Mouse (Mus musculus) hematopoietic stem cell, adult 5-6 weeks (primary cell): ENCODE results near the gene Rapgef1. TPM values are rescaled to one million over a fixed set of nuclear protein-coding genes. Genes with fewer than 3 reads are reported as not detected.

Source experiments
- ATAC-seq, 2 experiments: fragments of 125-278 bp in 1 of 2; replicated peaks in 1 of 2; 2 replicates each; pipeline ENCODE4 v1.8.0; 2016 to 2017; ENCODE audit warnings: inconsistent platforms in 2 of 2, mild to moderate bottlenecking in 2 of 2, moderate number of reproducible peaks in 2 of 2, low read depth in 1 of 2, moderate TSS enrichment in 1 of 2; ENCODE audit not compliant: low FRiP score in 2 of 2, poor library complexity in 2 of 2, severe bottlenecking in 2 of 2, insufficient read depth in 1 of 2, low TSS enrichment in 1 of 2
- total RNA-seq: library from RNA; stranded (forward); fragments of 172-1452, 232-1000 nt; gene quantifications from 2 replicates; pipeline ENCODE4 v1.2.3, GENCODE M21; 2017

Rapgef1 gene
- total RNA-seq, 1 experiment from 2014 or later, result 32.4 TPM

DNA sequence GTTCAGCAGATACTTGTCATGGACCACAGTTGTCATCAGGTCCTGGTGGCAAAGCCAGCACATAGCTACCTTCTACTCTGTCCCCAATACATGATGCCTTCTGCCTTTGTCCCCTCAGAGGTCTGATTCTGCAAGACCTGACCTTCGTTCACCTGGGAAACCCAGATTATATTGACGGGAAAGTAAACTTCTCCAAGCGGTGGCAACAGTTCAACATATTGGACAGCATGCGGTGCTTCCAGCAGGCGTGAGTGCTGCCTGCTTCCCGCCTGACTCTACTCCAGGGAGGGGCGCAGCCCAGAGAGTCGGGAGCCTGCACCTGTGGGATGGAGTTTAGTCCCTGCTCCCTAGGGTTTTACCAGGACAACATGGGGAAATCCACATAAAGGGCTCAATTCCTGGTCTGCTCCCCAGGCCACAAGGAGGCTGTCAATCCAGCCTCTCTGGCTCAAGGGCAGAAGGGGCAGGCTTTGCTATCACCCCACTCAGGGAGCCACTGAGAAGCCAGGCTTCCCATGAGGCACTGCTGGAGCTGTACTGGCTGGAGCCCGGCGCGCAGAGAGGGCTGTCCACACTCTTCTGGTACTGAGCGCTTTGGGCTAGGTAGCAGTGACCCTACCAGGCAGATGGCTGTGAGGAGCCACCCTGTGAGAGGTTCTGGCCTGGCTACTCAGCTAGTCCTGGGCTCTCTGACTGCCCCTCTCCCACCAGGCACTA, 117.8 kb downstream of the Rapgef1 start:
- ATAC-seq, result no peak

DNA sequence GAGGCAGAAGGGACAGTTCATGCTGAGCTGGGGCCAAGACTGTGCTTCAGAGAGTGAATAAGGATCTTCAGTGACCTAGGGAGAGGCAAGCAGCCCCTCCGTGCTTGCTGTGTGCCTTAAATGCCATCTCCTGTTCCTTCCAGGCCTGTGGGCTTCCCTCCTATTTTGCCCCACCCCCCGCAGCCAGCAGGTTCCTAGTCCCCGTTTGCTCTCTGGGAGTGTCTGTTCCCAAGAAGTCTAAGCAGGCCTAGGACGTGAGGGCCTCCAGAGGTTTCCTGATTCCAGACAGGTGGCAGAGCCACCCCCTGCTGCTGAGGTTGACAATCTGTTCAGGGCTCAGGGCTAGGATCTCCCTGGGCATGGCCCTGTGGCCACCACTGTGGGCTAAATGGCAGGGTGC, 119.3 kb downstream of the Rapgef1 start:
- no peak for ATAC-seq

DNA sequence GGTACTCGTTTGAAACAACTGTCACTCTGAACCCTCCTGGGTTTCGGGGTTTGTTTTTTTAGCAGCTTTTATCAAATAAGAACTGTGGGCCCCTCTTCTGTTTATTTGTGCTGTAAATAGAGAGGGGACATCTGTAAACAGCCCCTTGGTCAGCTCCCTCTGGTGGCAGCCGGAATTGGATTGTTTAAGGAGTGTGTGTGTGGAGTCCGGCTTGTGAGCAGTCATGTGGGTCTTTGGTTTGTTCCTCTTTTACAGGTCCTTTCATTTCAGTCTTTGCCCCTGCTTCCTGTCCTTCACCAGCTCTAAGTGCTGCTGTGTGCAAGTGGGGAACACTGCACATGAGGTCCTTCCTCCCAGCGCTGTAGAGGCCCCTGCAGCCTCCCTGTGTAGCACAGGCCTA, 119.8 kb downstream of the Rapgef1 start:
- peak; percentile 79 to 91 for ATAC-seq

DNA sequence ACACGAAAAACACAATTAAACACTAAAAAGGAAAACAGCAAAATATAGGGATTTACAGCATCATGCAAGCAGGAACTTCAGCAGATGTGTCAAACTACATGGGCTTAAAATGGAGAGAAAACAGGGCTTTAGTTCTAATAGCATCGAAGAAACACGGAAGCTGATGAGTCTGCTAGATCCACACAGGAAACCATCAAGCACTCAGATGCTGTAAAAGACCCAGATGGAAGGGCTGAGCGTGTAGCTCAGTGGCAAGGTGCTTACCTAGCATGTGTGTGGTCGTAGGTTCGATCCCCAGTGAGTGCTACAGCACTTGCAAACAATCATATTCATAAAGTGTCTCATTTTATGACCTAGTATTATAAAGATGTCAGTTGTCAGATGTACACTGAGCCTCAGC, 121.7 kb downstream of the Rapgef1 start:
- no peak for ATAC-seq

DNA sequence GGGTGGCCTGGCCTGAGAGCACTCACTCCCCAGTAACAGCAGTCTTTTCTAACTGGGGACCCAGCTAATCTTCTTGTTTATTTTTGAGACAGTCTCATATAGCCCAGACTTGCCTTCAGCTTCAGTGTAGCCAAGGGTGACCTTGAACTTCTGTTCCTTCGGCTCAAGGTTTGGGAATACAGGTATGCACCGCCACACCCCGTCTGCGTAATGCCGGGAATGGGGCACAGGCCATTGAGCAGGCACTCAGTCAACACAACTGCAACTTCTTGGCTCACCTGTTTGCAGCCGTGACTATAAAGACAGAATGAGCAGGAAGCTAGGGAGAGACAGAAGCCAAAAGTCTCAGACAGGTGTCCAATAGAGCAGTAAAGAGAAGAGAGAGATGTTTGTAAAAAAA, 124.7 kb downstream of the Rapgef1 start:
- ATAC-seq, result no peak

DNA sequence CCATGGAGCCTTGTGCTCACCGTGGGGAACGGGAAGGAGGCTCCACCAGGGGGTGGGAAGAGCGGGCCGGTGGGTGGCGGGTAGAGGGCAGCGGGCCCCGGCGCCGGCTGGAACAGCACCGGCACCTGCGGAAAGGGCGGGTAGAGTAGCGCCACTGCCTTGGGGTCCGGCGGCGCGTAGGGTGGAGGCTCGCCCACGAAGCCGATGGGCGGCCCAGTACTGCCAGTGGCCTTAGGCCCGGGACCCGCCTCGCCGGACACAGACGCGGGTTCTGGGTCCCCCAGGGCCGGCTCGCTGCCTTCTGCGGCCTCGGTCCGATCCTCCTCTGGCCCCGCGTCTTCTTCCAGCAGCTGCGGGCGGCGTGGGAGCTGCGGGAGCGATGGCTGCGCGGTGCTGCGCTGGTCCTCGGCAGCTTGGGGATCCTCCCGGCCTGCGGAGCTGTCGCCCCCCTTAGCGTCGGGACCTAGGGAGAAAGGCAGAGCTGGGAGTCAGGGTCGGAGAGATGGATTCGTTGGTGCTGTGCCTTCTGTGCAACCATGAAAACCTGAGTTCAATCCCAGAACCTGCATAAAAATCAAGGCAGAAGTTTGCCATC, 127.8 kb downstream of the Rapgef1 start:
- ATAC-seq, result no peak

DNA sequence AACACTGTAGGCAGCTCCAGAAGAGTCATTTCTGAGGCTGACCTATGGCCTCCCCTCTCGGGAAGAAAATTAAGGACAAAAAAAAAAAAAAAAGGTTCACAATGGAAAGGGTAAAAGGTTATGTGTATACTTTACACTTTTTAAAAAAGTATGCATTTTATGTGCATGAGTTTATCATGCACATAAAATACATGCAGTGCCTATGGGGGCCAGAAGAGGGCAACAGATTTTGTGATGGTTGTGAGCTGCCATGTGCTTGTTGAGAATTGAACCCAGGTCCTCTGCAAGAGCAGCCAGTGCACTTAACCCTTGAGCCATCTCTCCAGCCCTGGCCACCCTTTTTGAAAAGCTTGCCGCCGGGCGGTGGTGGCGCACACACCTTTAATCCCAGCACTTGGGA, 128.3 kb downstream of the Rapgef1 start:
- no peak for ATAC-seq

DNA sequence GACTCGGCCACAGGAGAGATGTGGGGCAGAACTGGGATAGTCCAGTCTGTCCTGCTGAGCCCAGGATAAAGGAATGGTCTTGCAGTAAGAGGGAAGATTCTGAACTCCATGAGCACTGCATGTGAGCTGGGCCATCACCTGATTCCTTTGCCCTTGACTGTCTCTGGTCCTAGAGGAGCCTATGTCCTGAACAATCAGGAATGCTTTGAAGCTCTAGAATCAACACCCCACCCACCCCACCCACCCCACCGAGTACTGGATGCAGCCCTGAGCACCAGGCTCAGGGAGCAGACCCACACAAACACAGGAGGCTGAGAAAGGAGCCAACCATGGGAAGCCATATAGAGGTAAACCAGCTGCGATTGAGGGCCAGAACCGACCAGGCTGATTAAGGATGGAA, 129.0 kb downstream of the Rapgef1 start:
- no peak for ATAC-seq

DNA sequence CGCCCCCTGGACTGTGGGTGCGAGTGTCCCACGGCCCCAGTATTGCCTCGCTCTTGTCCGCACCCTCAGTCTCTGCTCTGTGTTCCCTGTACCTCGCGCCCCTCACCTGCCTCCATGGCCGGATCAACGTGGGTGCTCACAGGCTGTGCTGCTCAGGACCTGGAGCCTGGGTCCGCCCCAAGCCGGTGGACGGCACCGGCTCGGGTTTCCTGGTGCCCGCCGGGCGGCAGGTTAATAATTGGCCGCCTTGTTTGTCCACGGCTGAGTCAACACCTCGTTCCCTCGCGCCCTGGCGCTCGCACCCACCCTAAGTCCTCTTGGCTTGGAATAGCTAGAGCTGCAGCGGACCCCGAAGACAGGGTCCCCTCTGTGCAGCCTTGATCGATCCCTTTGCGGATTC, 132.0 kb downstream of the Rapgef1 start, which contains the start of gene Gm13420:
Gm13420 (minus strand) TSS at position 189 of the 400 bp plus-strand sequence.
- 0 out of 4 replicates have a peak, but pooled peaks of 1 of the 2 experiments have one; percentile 17 for ATAC-seq

DNA sequence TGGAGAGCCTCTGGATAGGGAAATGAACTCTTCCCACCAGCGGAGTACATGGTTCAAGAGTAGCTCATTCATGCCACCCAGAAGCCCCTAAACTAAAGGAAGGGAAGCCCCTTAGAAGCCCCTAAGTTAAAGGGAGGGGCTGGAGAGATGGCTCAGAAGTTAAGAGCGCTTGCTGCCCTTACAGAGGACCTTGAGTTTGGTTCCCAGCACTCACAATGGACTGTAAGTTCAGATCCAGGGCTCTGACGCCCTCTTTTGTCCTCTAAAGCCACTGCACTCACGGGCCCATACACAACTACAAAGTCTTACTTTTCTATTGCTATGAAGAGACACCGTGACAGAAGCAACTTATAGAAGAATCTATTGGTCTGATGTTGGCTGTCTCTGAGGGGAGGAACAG, 132.9 kb downstream of the Rapgef1 start:
- ATAC-seq, result no peak

DNA sequence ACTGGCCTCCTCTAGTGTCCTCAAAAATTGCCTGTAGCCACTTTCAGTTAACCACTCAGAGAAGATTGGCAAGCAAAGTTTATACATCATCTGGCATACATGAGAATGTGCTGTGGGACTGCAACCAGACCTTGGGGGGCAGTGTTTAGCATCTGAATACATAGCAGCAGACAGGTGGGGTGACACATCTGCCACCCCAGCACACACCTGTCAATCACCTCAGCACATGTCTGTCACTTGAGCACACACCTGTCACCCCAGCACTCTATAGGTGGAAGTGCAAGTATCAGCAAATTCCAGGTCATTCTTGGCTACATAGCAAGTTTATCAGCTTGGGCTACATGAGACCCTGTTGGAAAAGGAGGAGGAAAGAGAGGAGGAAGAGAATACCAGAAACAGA, 136.2 kb downstream of the Rapgef1 start:
- no peak for ATAC-seq

DNA sequence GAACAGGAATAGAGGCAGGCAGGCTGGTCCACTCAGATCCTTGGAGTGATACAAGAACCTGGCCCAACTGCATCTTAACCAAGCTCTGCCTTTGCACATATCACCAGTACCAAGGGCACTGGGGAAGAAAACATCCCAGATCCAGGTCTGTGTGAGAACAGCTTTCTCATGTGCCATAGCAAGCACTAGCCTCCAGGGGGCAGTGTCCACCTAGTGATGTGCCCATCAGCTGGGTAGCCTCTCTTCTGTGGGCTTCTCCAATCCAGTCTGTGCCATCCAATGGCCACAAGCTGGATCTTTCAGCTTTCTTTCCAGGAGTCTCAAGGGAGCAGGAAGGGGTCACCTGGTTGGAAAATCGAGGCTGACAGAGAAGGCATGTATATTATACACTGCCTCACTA, 145.3 kb downstream of the Rapgef1 start:
- ATAC-seq, result peak; percentile 81 to 86

DNA sequence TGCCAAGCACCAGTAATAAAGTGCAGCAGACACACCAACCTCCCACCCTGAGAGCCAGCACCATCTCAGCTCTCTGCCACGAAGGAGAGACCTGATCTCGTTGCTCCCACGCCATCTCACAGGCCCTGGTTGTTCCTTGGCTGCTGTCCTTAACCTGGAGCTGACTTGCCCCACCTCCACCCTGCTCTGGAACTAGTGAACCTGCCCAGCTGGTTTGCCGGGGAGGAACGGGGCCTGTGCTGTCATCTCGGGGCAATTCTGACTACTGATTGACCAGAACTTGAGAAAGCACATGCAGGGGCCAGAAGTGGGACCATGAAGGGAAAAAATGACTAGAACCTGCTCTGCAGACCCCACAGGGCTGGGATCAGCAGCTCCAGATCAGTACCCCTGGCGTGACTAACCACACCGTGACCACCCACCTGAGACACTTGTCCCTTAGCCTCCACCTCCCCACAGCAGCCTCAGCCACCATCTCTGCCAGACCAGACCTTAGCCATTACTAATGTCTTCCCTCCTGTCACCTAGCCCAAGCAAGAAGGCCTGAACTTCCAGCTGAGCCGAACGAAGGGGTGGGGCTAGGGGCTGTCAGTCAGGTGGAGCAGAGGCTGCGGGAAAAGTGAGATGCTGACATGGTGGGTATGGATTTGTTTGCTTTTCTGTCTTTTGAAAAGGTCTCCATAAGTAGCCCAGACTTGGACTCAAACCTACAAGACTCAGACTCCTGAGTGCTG, 148.6 kb downstream of the Rapgef1 start:
- ATAC-seq, result no peak

DNA sequence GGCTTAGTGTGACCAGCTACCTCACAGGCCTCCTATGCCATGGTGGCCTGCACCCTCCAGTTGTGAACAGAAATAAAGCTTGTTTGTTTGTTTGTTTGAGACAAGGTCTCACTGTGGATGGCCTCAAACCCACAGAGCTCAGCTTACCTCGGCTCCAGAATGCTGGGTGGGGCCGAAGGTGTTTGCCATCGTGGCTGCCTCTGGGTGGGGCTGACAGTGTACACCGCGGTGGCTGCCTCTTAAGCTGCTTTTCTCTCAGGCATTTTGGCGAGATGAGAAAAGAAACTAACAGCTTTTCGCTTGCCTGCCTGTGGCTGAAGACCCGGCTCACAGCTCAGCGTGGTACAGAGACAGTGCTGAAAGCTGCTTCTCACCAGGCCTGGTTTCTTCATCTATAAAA, 149.4 kb downstream of the Rapgef1 start:
- no peak for ATAC-seq

DNA sequence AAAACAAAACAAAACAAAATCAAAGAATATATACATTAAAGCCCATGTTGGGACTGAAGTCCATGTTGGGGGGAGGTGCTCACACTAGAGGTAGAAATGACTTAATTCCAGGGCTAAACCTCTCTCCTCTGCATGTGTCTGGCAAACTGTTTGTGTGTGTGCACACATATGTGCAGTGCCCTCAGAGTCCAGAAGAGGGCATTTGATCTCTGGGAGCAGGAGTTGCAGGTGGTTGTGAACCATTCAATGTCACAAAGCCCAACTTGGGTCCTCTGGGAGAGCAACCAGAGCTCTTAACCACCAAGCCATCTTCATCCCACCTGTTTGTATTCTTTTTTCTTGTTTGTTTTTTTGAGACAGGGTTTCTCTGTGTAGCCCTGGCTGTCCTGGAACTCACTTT, 150.6 kb downstream of the Rapgef1 start:
- ATAC-seq, result no peak

DNA sequence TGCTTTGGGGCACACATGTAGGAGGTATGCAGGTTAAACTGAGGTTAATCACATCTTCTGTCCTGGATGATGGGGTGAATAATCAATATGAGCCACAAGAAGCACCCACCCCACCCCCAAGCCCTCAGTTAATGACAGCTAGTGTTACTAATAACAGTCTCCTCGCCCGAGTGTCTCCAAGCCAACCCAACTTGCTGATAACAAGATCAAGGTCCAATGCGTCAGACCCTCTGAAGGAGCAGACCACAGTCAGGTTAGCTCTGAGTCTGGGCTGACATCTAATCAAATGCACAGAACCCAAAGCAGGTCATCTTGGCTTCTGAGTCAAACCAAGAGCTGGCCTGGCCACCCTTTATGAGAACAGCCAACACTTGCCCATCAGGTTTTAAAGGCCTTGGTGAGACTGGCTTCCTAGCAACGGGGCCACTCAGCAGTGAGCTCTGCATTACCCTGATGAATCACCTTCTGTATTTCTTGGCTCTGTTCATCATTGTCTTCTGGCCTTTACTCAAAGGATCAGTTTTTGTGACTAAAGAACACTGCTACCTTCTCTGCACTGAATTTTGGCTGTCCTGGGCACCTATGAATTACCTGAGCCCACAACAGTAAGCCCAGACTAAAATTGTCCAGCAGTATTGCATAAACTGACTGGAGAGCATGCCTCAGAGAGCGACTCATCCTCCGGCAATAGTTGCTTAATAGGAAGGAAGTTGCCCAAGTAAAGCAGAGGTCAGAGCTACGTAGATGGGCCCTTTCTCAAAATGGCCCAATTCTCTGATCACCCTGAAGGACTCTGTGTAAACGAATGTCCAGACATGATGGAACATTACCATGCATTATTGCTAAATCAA, 152.3 kb downstream of the Rapgef1 start:
- ATAC-seq, result peak; percentile 62 to 67; a peak in 3 of 4 replicates

DNA sequence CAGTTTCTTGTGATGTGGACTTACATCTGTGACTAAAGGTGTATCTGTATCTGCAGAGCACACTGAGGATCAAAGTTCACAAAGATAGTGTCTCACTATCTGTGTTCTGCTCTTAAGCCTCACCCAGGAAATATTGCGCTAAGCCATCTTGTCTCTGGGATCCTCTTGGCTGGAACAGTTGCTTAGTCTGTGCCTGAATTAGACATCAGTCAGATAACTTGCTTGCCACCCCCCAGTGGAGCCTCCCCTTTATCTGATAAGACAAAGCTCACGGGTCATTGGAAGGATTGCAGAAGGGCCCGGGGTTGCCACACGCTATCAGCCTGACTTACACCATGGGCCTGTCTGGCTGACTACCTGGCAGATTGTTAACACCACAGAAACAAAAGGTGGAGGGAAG, 153.8 kb downstream of the Rapgef1 start:
- peak in 1 of 2 experiments; percentile 29; a peak in 1 of 4 replicates for ATAC-seq
